Mouse (Mus musculus) ES-Bruce4 (cell line): ENCODE results near the gene Tmem86b. TPM values are rescaled to one million over a fixed set of nuclear protein-coding genes. Genes with fewer than 3 reads are reported as not detected.

Source experiments
- H3K27ac ChIP-seq: 2 replicates; pipeline ENCODE4 v1.5.1; 2012; ENCODE audit warnings: low read length, inconsistent platforms; ENCODE audit not compliant: insufficient read depth
- H3K27me3 ChIP-seq: 2 replicates; pipeline ENCODE4 v1.6.1; 2012; ENCODE audit warnings: mild to moderate bottlenecking, low read length, inconsistent platforms; ENCODE audit not compliant: control insufficient read depth, poor library complexity, insufficient read depth, severe bottlenecking
- H3K36me3 ChIP-seq: 2 replicates; pipeline ENCODE4 v1.6.1; 2012; ENCODE audit warnings: inconsistent platforms, mild to moderate bottlenecking, low read length, moderate library complexity; ENCODE audit not compliant: control insufficient read depth, poor library complexity, insufficient read depth, severe bottlenecking
- H3K4me1 ChIP-seq: one replicate; pipeline ENCODE4 v1.8.1; 2011; ENCODE audit warnings: low read length; ENCODE audit not compliant: control insufficient read depth, insufficient read depth
- H3K4me3 ChIP-seq: 2 replicates; pipeline ENCODE4 v1.5.1; 2011; ENCODE audit warnings: low read depth, mild to moderate bottlenecking, low read length
- H3K9ac ChIP-seq: 2 replicates; pipeline ENCODE4 v1.6.1; 2012; ENCODE audit warnings: low read depth, mild to moderate bottlenecking, inconsistent platforms; ENCODE audit not compliant: poor library complexity, severe bottlenecking
- H3K9me3 ChIP-seq: replicated peaks from 2 replicates; pipeline ENCODE4 v1.6.1; 2012; ENCODE audit warnings: mild to moderate bottlenecking, low read length, inconsistent platforms; ENCODE audit not compliant: control insufficient read depth, poor library complexity, insufficient read depth, severe bottlenecking
- CTCF ChIP-seq: IDR thresholded peaks from one replicate; pipeline ENCODE4 v1.8.1; 2011; ENCODE audit warnings: low read depth, low read length
- EP300 ChIP-seq: IDR thresholded peaks from 2 replicates; pipeline ENCODE4 v1.6.1; 2011; ENCODE audit warnings: low read depth, low read length; ENCODE audit not compliant: insufficient read depth
- POLR2A ChIP-seq: IDR thresholded peaks from one replicate; pipeline ENCODE4 v1.8.1; 2011; ENCODE audit warnings: low read length; ENCODE audit not compliant: insufficient read depth
- polyA plus RNA-seq: library from polyadenylated mRNA; stranded (reverse); fragments of >200 nt; gene quantifications from 2 replicates; pipeline ENCODE4 v1.2.4, GENCODE M21; 2011; ENCODE audit warnings: low read depth; ENCODE audit not compliant: missing spikeins, insufficient read depth, insufficient read length

Gene Tmem86b
- polyA plus RNA-seq, 1 experiment: 5.5 TPM

- Histone ChIP-seq H3K4me1 (peaks cover 3% of the 10 kb centered on the region), H3K27me3 (no peaks in the 10 kb centered on the region), H3K4me3 (no peak overlapping the region), H3K27ac (no peak overlapping the region), H3K9ac (no peak overlapping the region), H3K9me3 (no peaks in the 10 kb centered on the region), H3K36me3 (peaks cover 2% of the 10 kb centered on the region; the same call in 1 of the 2 replicates)
- TF ChIP-seq CTCF: no peak
Measured at GRCm38 (mm10) chr7:4653780-4654179, 22.6 kb upstream of the Tmem86b start.

GRCm38 (mm10) chr7:4653351-4653750, 22.1 kb upstream of the Tmem86b start:
- TF ChIP-seq EP300 (no peak), CTCF (no peak), POLR2A (no peak)
- peaks cover 2% of the 10 kb centered on the region; the same call in 1 of the 2 replicates for H3K36me3 ChIP-seq
- no peaks in the 10 kb centered on the region for H3K27me3 ChIP-seq
- no peaks in the 10 kb centered on the region for H3K9me3 ChIP-seq
- no peak overlapping the region for H3K9ac ChIP-seq
- peaks cover 3% of the 10 kb centered on the region for H3K4me1 ChIP-seq
- no peak overlapping the region for H3K27ac ChIP-seq
- no peak overlapping the region for H3K4me3 ChIP-seq

DNA sequence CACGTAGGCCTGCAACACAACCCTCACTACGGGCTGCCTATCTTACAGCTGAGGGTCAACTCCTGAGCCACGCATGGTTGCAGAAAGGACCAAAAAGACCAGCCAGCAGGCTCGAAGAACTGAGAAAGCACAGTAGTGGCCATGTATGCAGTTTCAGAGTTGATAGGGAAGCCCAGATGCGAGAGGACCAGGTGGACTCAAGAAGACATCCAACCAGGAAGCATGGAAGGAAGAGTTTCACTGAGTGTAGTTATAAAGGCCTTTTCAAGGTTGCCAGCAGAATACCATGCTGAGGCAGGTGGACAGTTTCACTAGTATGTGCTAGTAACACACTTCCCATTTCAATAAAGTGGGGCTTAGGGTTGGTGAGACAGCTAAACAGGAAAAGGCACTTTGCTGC, 21.5 kb upstream of the Tmem86b start:
- H3K9me3 ChIP-seq: no peaks in the 10 kb centered on the region
- H3K36me3 ChIP-seq: peaks cover 2% of the 10 kb centered on the region; the same call in 1 of the 2 replicates
- H3K4me1 ChIP-seq: peaks cover 3% of the 10 kb centered on the region
- no peak overlapping the region for H3K4me3 ChIP-seq
- H3K27me3 ChIP-seq: no peaks in the 10 kb centered on the region
- H3K9ac ChIP-seq: no peak overlapping the region
- H3K27ac ChIP-seq: no peak overlapping the region
- no peak for TF ChIP-seq EP300
- TF ChIP-seq POLR2A: no peak
- no peak for TF ChIP-seq CTCF

- Histone ChIP-seq H3K4me3 (no peak overlapping the region), H3K9me3 (no peaks in the 10 kb centered on the region), H3K36me3 (peaks cover 2% of the 10 kb centered on the region; the same call in 1 of the 2 replicates), H3K27ac (no peak overlapping the region), H3K27me3 (no peaks in the 10 kb centered on the region), H3K9ac (no peak overlapping the region), H3K4me1 (no peaks in the 10 kb centered on the region)
- TF ChIP-seq EP300 (no peak), POLR2A (no peak), CTCF (no peak)
Measured at GRCm38 (mm10) chr7:4651581-4651980, 20.4 kb upstream of the Tmem86b start.

DNA sequence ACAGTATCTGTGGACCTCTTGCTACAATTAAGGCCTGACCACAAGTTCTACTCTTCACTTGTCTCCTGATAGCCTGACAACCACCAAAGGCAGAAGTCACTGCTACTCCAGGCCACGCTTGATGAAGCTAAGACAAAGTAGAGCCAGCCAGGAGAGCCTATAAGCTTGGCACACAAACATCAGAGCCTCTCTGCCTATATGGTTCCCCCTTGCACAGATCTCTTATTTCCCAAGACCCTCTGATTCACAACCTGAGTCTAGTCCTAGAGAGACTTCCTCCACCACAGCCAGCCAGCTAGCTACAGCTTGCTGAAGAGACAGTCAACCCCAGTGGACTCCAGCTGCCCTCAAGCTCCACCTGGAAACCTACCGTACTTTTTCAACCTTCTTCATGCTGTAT, 16.8 kb upstream of the Tmem86b start:
- H3K9me3 ChIP-seq: no peaks in the 10 kb centered on the region
- no peaks in the 10 kb centered on the region for H3K4me1 ChIP-seq
- no peak overlapping the region for H3K9ac ChIP-seq
- peaks cover 8% of the 10 kb centered on the region for H3K36me3 ChIP-seq
- H3K27me3 ChIP-seq: no peaks in the 10 kb centered on the region
- TF ChIP-seq CTCF: no peak
- TF ChIP-seq POLR2A: no peak
- TF ChIP-seq EP300: no peak
- H3K27ac ChIP-seq: no peak overlapping the region
- no peak overlapping the region for H3K4me3 ChIP-seq

GRCm38 (mm10) chr7:4647291-4647690, 16.1 kb upstream of the Tmem86b start:
- TF ChIP-seq CTCF: no peak
- no peak for TF ChIP-seq POLR2A
- no peak for TF ChIP-seq EP300
- H3K36me3 ChIP-seq: peaks cover 10% of the 10 kb centered on the region
- H3K9ac ChIP-seq: no peak overlapping the region
- no peak overlapping the region for H3K4me3 ChIP-seq
- H3K4me1 ChIP-seq: no peaks in the 10 kb centered on the region
- no peak overlapping the region for H3K27ac ChIP-seq
- H3K27me3 ChIP-seq: no peaks in the 10 kb centered on the region
- no peaks in the 10 kb centered on the region for H3K9me3 ChIP-seq
